Mouse (Mus musculus): Measurements from ENCODE around the gene Sh3d19. TPM values are rescaled to one million over a fixed set of nuclear protein-coding genes. Genes with fewer than 3 reads are reported as not detected.

The Sh3d19 gene
- polyA plus RNA-seq, 1 experiment: not detected

DNA sequence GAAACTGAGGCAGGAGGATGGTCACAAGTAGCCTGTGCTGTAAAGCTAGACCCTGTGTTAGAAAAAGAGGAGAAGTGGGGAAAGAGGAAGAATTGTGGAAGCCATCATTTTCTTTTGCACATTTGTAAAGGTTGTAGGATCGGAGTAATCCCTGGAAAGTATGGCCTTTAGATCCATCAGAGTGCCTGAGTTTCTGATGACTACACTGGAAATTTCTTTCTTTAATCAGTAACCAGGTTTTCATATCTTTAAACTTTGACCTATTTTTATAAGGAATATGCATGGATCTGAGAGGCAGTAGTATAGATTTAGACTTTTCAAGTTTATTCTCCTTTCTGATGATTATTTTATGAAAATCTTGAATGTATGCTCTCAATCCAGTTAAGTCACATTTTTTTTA lies 46.1 kb downstream of the Sh3d19 start:
- H3K4me1 ChIP-seq (ENCODE audit: control insufficient read depth, insufficient read depth, low read length): peaks cover 2% of the 10 kb centered on the region; the same call in 1 of the 2 replicates
- no peak overlapping the region for H3K27ac ChIP-seq (ENCODE audit: insufficient read depth, low read depth, low read length)
- TF ChIP-seq CTCF (IDR thresholded peaks at IDR 0.05; ENCODE audit: insufficient read depth, low read depth, low read length) (no peak), POLR2A (IDR thresholded peaks at IDR 0.05; ENCODE audit: insufficient read depth, low read depth, low read length) (no peak)
- 100% methylated on average over 1 of the region's 1 CpGs for WGBS
- H3K4me3 ChIP-seq (ENCODE audit: insufficient read depth, low read depth, low read length): no peak overlapping the region

DNA sequence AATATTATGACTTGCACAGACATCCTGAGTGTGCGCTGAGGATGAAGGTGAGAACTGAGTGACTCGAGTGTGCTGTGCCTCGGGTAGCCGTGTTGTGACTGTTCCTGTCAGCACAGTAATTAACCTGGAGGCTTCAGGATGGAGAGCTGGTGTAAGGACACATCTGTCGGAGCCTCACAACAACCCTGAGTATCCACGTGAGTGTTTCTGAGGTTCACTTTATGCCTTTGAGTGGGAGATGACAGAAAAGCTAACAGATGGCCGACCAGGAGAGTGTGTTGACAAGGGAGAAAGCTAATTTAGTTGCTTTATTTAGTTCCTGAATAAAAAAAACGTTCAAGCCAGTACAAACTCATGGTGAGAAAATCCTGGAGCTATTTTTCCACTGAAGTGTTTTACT lies 46.6 kb downstream of the Sh3d19 start:
- peaks cover 2% of the 10 kb centered on the region; the same call in 1 of the 2 replicates for H3K4me1 ChIP-seq (ENCODE audit: control insufficient read depth, insufficient read depth, low read length)
- no peak overlapping the region for H3K4me3 ChIP-seq (ENCODE audit: insufficient read depth, low read depth, low read length)
- TF ChIP-seq POLR2A (IDR thresholded peaks at IDR 0.05; ENCODE audit: insufficient read depth, low read depth, low read length) (no peak), CTCF (IDR thresholded peaks at IDR 0.05; ENCODE audit: insufficient read depth, low read depth, low read length) (no peak)
- H3K27ac ChIP-seq (ENCODE audit: insufficient read depth, low read depth, low read length): no peak overlapping the region
- 73% methylated on average over 8 of the region's 8 CpGs for WGBS

DNA sequence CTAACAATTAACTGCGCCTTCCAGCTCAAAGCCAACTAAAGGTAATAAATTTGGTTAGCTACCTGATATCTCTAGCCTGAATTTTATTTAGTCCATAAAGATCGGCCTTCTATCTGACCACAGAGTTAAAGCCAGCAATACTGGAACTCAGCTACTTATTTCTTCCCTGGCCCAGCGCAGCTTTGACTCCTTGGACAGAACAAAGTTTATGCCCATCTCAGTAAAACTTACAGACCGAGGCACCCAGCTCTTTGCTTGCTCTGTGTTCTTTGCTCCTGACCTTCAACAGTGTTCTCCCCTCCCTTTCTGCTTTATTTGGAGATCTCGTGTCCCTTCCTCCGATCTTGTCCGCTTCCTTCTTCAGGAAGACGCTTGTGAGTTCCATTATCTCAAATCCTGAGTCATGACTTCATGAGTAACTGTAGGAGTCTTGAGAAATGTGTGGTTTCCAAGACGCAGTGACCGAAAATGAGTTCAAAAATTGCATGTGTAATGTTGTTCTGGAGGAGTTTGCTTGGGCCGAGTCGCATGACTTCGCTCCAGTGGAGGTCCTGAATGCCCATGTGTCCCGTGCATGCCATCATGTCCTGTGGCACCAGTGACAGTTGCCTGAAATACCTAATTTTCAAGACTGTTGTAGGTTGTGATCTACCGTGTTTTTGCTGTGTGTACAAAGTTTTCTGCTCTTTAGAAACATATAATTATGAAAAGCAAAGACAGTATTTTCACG lies 50.2 kb downstream of the Sh3d19 start:
- Histone ChIP-seq H3K27ac (ENCODE audit: insufficient read depth, low read depth, low read length) (no peak overlapping the region), H3K4me3 (ENCODE audit: insufficient read depth, low read depth, low read length) (no peak overlapping the region), H3K4me1 (ENCODE audit: control insufficient read depth, insufficient read depth, low read length) (peaks cover 2% of the 10 kb centered on the region; the same call in 1 of the 2 replicates)
- TF ChIP-seq CTCF (IDR thresholded peaks at IDR 0.05; ENCODE audit: insufficient read depth, low read depth, low read length): no peak
- no peak for TF ChIP-seq POLR2A (IDR thresholded peaks at IDR 0.05; ENCODE audit: insufficient read depth, low read depth, low read length)
- WGBS: 69% methylated on average over 16 of the region's 16 CpGs

DNA sequence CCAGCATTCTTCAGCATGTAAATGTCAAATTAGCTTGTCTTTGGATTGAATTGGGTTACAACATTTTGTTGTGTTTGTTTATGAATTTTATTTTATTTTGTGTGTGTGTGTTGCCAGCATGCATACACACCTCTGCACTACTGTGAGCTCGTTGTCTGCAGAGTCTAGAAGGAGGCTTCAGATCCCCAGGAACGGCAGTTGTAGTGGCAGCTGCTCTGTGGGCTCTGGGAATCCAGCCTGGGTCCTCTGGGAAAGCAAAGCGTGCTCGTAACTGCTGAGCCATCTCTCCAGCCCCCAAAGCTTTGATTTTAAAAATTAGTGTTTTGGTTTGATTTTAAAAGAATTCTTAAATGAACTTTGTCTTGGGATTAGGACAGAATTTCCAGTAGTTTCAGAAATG lies 50.7 kb downstream of the Sh3d19 start:
- TF ChIP-seq POLR2A (IDR thresholded peaks at IDR 0.05; ENCODE audit: insufficient read depth, low read depth, low read length): no peak
- no peak for TF ChIP-seq CTCF (IDR thresholded peaks at IDR 0.05; ENCODE audit: insufficient read depth, low read depth, low read length)
- H3K4me3 ChIP-seq (ENCODE audit: insufficient read depth, low read depth, low read length): no peak overlapping the region
- 89% methylated on average over 4 of the region's 4 CpGs for WGBS
- no peak overlapping the region for H3K27ac ChIP-seq (ENCODE audit: insufficient read depth, low read depth, low read length)
- H3K4me1 ChIP-seq (ENCODE audit: control insufficient read depth, insufficient read depth, low read length): peaks cover 2% of the 10 kb centered on the region; the same call in 1 of the 2 replicates

DNA sequence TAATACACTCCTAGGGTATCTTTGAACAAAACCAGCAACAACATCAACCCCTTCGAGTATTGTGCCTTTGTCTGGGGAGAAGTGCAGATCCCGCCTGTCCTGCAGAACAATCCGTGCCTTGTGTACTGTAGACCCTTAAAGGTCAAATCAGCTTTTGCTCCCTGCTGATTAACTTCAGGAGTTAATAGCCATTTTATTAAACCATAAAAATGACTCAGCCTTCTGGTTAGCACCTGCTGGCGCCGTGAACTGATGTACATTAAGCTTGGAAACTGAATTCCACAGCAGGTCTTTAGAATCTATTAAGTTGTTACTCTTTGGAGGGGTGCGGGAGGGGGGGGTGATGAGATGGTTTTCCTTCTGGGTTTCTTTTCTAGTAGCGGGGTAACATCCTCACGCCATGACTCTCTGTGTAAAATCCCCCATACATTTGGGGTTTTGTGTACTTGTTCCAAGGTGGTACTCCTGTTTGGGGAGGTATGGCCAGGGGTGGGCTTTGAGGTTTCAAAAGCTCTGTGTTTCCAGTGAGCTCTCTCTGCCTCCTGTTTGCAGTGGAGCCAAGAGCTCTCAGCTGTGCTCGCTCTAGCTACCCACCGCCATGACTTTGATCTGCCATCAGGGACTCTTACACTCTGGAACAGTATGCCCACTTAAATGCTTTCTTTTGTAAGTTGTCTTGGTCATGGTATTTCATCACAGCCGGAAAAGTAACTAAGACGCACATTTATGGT lies 53.3 kb downstream of the Sh3d19 start:
- 93% methylated on average over 12 of the region's 12 CpGs for WGBS
- Histone ChIP-seq H3K27ac (ENCODE audit: insufficient read depth, low read depth, low read length) (no peak overlapping the region), H3K4me3 (ENCODE audit: insufficient read depth, low read depth, low read length) (no peak overlapping the region), H3K4me1 (ENCODE audit: control insufficient read depth, insufficient read depth, low read length) (peaks cover 2% of the 10 kb centered on the region; the same call in 1 of the 2 replicates)
- TF ChIP-seq CTCF (IDR thresholded peaks at IDR 0.05; ENCODE audit: insufficient read depth, low read depth, low read length) (no peak), POLR2A (IDR thresholded peaks at IDR 0.05; ENCODE audit: insufficient read depth, low read depth, low read length) (no peak)

DNA sequence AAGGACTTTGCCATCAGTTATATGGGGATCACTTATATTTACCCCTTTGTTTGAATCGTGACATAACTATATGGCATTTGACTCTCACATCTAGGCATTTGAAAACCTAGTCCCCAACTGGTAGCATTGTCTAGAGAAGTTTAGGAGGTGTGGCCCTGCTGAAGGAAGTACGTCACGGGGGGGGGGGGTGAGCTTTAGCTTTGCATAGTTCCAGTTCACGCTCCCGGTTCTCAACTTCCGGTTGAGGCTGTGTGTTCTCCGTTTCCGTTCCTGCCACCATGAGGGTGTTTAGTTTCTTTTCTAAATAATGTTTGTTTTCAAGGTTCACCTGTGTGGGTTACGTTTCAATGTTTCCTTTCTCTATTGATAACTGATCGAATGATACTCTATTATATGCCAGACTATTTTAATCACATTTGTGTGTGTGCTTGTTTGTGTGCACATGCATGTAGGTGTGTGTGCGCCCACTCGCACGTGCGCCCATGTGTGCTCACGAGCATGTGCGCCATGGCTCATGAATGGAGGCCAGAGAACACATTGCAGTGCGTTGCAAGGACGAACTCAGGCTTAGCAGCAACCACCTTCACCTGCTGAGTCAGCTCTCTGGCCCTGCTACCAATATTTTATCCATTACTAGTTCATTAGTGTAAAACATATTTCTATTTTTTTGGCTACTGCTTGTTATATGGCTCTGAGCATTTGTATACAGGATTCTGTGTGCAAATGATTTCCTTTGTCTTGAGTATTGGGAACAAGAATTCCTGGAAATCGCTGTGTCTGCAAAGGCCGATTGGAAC lies 54.6 kb downstream of the Sh3d19 start:
- no peak for TF ChIP-seq CTCF (IDR thresholded peaks at IDR 0.05; ENCODE audit: insufficient read depth, low read depth, low read length)
- Histone ChIP-seq H3K4me3 (ENCODE audit: insufficient read depth, low read depth, low read length) (no peak overlapping the region), H3K4me1 (ENCODE audit: control insufficient read depth, insufficient read depth, low read length) (peaks cover 2% of the 10 kb centered on the region; the same call in 1 of the 2 replicates), H3K27ac (ENCODE audit: insufficient read depth, low read depth, low read length) (no peak overlapping the region)
- WGBS: 94% methylated on average over 20 of the region's 20 CpGs

DNA sequence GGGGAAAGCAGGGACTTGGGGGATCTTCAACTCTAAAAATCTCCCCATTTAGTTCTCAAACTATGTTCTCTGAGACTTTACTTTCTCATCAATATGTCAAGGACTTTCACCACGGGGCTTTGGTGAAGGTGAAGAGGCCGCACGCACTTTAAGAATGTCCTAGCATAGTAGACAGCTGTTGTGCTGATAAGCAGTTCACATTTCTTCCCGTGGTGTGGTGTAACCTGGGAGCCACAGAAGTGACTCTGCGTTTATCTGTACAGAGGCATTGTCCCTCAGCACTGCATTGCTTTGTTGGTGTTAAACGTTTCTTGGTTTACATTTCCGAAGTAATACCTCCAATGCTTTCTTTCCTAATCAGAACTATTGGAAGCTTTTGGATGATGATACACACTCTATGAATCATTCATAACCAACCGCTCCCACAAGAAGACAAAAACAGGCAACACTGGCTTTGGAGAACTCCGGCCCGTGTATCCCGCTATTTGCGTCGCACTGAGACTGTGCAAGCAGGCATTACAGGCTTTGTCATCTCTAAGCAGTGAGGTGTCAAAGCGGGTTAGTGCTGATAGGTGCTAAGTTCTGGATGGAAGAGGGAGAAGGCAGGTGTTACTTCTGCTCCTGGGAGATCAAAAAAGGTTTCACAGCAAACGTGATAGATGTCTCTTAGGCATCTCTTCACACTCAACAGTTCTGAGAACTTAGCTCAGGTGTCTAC lies 57.9 kb downstream of the Sh3d19 start:
- Histone ChIP-seq H3K4me1 (ENCODE audit: control insufficient read depth, insufficient read depth, low read length) (peaks cover 2% of the 10 kb centered on the region; the same call in 1 of the 2 replicates), H3K4me3 (ENCODE audit: insufficient read depth, low read depth, low read length) (no peak overlapping the region), H3K27ac (ENCODE audit: insufficient read depth, low read depth, low read length) (no peak overlapping the region)
- no peak for TF ChIP-seq POLR2A (IDR thresholded peaks at IDR 0.05; ENCODE audit: insufficient read depth, low read depth, low read length)
- TF ChIP-seq CTCF (IDR thresholded peaks at IDR 0.05; ENCODE audit: insufficient read depth, low read depth, low read length): no peak
- WGBS: 86% methylated on average over 15 of the region's 15 CpGs

DNA sequence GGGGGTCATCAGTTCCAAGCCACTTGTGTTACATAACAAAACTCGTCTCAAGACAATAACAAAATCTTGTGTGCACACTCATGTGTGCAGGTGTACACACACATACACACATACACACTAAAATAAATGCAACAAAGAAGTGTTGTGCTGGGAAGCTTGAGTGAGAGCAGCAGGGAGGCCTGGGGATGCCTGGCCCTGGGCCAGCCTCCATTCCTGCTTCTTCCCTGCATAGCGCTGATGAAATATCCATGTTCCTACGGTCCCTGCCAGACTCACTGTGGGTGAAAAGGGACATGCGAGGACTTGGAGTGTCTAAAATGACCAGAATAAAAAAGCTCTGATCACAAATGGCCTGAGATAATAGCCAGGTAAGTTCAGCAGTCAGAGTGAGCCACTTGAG lies 59.7 kb downstream of the Sh3d19 start:
- WGBS: 54% methylated on average over 4 of the region's 4 CpGs
- no peak for TF ChIP-seq POLR2A (IDR thresholded peaks at IDR 0.05; ENCODE audit: insufficient read depth, low read depth, low read length)
- TF ChIP-seq CTCF (IDR thresholded peaks at IDR 0.05; ENCODE audit: insufficient read depth, low read depth, low read length): no peak

More for the DNA sequence above, 59.7 kb downstream of the Sh3d19 start:
- Histone ChIP-seq H3K4me1 (ENCODE audit: control insufficient read depth, insufficient read depth, low read length) (peaks cover 4% of the 10 kb centered on the region; the same call in 1 of the 2 replicates), H3K4me3 (ENCODE audit: insufficient read depth, low read depth, low read length) (no peak overlapping the region), H3K27ac (ENCODE audit: insufficient read depth, low read depth, low read length) (no peak overlapping the region)
